Mouse (Mus musculus) brown adipose tissue, adult 24 weeks (tissue): Measurements from ENCODE around the gene Tlcd2. TPM values are rescaled to one million over a fixed set of nuclear protein-coding genes. Genes with fewer than 3 reads are reported as not detected.

Source experiments
- H3K27ac ChIP-seq: fragments of 200-500 bp; replicated peaks from 2 replicates; pipeline ENCODE4 v1.5.1; 2012; ENCODE audit warnings: low read depth, mild to moderate bottlenecking, low read length
- H3K4me1 ChIP-seq: fragments of 200-500 bp; 2 replicates; pipeline ENCODE4 v1.6.1; 2012; ENCODE audit warnings: low read length, mixed read lengths; ENCODE audit not compliant: control insufficient read depth, insufficient read depth, insufficient read length
- H3K4me3 ChIP-seq: fragments of 200-500 bp; 2 replicates; pipeline ENCODE4 v1.5.1; 2012; ENCODE audit warnings: low read depth, mild to moderate bottlenecking, low read length, moderate library complexity; ENCODE audit not compliant: insufficient read depth
- polyA plus RNA-seq: library from polyadenylated mRNA; stranded (reverse); fragments of >200 nt; gene quantifications from 2 replicates; pipeline ENCODE4 v1.2.4, GENCODE M21; 2012; ENCODE audit not compliant: missing spikeins, insufficient read depth, insufficient read length

The Tlcd2 gene
- polyA plus RNA-seq, 1 experiment: 20.2 TPM

DNA sequence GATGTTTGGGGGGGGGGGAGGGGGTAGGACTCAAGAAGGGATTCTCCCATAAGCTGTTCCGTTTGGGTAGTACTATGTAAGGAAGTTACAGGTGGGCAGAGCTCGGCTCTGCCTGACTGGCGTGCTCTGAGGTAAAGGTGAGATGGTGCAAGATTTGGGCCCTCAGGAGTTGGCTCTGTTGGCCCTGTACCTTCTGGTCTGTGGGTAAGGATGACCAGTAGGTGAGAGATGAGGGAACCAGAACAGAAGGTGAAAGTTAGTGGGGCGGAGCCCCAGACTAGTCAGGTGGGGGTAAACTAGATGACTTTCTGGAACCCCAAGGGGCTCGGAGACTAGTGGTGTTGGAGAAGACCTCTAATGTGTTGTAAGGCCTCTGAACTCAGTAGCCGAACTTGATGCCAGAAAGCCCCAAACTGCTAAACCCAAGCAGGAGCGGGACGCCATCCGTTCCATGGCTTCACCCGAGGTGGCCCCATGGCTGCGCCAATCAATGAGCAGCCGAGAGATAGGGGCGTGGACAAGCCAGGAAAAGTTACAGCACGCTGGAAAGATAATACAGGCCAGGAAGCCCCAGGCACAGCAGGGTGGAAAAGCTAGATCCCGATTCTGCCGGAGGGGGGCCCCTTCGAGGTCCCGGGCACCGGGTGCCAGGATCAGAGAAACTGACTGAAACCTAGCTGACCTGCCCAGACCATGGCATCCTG is 6.1 kb downstream of the Tlcd2 start:
- Histone ChIP-seq H3K4me1 (0 out of 2 replicates have a peak, but pooled peaks cover 4% of the 10 kb centered on the region), H3K4me3 (peak overlapping the region; percentile 48), H3K27ac (no peak overlapping the region)

DNA sequence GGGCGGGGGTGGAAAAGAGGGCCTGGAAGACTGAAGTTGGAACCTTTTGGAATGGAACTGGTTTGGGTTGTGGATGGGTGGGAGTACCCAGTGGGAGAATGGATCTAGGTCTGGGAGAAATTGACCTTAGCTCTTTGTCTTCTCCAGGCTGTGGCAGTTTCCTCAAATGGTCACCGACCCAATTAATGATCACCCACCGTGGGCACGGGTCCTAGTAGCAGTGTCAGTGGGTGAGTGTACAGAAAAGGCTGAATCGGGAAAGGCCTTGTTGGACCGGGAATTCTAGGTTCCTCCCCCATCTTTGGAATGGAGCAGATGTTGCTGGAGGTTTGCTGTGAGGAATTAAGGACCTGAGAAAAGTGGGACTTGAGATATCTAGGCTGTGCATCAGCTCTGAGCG is 6.9 kb downstream of the Tlcd2 start:
- Histone ChIP-seq H3K27ac (no peak overlapping the region), H3K4me3 (peak overlapping the region; percentile 48), H3K4me1 (0 out of 2 replicates have a peak, but pooled peaks cover 4% of the 10 kb centered on the region)

DNA sequence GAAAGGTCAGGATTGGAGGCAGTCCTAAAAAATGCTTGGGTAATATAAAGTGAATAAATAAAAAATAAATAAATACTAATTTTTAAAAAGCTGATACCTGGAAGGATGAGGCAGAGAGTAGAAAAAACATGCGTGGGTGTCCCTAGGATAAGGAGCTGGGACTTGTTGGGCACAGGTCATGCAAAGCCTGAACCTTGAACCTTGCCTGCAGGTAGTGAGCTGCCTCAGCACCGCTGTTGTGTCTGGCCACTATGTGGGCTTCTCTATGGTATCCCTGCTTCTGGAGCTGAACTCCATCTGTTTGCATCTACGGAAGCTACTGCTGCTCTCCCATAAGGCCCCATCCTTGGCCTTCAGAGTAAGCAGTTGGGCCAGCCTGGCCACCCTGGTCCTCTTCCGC is 7.7 kb downstream of the Tlcd2 start:
- Histone ChIP-seq H3K4me3 (no peak overlapping the region), H3K4me1 (0 out of 2 replicates have a peak, but pooled peaks cover 4% of the 10 kb centered on the region), H3K27ac (no peak overlapping the region)

DNA sequence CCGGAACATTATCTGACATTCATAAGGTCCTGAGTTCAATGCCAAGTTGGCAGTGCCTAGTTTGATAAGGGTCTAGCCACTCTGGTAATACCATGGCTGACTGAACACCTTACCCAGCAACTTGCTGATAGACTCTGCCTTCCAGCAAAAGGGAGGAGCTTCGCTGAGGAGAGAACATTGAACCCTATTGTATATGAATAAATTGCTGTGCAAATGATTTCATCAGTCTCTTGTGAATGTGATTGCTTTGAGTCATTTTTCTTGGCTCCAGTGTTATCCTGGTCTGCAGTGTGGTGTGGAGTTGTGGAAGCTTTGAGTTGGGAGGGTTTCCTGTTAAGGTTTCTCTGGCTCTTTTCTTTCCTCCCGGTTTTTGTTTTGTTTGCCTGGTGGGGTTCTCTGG is 9.2 kb downstream of the Tlcd2 start:
- H3K27ac ChIP-seq: no peak overlapping the region
- no peak overlapping the region for H3K4me3 ChIP-seq

DNA sequence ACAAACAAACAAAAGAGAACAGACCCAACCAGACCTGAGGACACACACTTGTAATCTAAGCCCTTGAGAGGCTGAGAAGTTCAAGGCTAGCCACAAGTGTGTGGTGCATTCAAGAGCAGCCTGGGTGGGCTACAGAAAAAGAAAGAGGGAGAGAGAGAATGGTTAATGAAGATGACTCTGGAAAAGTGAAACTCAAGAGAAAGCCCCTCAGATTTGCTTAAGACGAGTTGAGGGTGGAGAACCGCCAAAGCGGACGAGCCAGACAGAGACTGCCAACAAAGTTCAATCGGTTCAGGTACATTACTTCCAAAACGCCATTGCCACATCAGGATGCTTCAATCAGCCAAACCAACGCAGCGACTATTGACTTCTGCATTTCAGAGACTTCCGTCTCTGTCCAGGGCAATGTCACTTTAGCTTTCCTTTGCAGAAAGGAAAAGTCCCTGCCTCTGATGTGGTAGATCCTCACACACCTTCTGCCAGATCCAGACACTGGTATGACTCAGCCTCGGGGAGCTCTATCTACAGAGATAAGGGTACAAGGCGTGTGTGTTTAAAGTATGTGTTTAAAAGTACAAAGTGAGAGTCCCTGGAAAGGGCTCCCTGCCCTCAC is 11.1 kb downstream of the Tlcd2 start:
- H3K4me1 ChIP-seq: 0 out of 2 replicates have a peak, but pooled peaks cover 2% of the 10 kb centered on the region
- no peak overlapping the region for H3K4me3 ChIP-seq
- H3K27ac ChIP-seq: no peak overlapping the region

More for the DNA sequence above, 9.2 kb downstream of the Tlcd2 start:
- 0 out of 2 replicates have a peak, but pooled peaks cover 4% of the 10 kb centered on the region for H3K4me1 ChIP-seq

DNA sequence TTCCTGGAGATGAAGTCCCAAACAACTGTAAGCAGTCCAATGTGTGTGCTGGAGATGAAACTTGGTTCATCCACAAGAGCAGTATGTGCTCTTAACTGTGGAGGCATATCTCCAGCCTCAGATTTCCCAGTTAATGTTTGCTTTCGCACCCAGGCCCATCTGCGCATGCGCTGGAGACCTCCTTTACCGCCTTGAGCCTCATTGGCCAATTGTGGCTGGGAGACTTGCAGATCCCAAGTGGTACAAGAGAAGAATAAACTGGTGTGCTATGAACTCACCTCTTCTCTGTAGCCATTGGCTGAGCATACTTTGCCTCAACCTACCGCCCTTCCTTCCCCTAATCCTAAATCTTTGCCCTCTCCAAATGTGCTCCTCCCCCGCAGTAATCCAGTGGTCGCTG is 11.9 kb downstream of the Tlcd2 start:
- Histone ChIP-seq H3K4me3 (no peak overlapping the region), H3K4me1 (no peaks in the 10 kb centered on the region), H3K27ac (no peak overlapping the region)

DNA sequence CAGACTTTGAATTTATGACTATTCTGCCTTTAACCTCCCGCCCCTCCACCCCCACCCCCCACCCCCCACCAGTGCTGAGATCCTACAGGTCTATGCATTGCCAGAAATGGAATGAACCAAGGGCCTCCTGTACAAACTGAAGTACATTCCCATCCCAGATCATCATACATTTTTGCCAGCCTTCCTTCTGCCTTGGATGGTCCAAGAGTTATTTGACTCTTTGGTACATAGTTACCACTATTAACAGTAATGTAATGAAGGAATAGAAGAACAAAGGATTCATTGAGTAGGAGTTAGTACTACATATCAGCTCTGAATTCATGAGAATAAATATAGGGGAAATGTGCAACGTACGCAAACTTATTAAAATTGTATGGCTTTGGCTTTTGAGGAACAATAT is 24.7 kb downstream of the Tlcd2 start:
- H3K4me3 ChIP-seq: no peak overlapping the region
- H3K27ac ChIP-seq: no peak overlapping the region
- H3K4me1 ChIP-seq: peaks cover 6% of the 10 kb centered on the region; the same call in 1 of the 2 replicates

DNA sequence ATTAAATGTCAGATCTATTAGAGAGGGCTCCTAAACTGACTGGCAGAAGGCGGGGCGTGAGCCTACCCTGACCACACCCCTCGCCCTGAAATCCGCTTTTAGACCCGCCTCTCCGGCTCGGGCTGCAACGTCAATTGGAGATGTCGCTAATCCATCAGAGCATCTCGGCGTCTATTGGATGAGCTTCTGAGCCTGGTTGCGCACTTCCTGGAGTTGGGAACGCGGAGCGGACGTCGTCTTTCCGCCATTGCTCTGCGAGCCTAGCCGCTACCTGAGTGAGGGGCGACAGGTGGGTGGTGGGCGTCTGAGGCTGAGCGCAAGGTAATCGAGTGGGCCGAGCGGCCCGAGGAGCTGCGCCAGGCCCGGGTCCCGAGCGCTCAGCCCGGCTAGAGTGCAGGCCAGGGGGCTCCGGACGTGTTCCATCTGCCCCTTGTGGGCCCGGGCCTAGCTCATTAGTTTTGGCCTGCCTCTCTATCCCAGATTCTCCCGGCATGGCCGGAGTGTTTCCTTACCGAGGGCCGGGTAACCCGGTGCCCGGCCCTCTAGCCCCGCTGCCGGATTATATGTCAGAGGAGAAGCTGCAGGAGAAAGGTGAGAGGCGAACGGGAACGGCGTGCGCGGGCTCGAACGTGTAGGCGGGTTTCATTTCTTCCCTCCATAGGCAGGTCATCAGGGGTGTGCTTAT is 25.2 kb downstream of the Tlcd2 start, which contains the start of gene Prpf8:
Gene Prpf8, plus strand, starts transcription at position 216 of the 685 bp plus-strand sequence.
- H3K4me1 ChIP-seq: peaks cover 6% of the 10 kb centered on the region; the same call in 1 of the 2 replicates
- peak within 1 kb of the TSS; percentile 76 for H3K27ac ChIP-seq
- peak within 1 kb of the TSS; percentile 93 for H3K4me3 ChIP-seq

DNA sequence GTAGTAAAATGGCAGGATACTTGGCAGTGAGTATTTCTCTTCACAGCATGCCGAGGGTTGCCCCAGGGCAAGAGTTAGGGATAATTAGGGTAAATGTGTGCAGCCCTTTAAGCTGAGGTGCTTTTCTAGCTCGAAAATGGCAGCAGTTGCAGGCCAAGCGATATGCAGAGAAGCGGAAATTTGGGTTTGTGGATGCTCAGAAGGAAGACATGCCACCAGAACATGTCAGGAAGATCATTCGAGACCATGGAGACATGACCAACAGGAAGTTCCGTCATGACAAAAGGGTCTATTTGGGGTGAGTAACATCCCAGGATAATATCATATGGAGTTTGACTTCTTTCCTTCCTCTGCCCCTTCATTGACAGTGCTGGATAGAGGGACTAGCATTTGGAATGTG is 26.0 kb downstream of the Tlcd2 start:
- Histone ChIP-seq H3K4me1 (peaks cover 6% of the 10 kb centered on the region; the same call in 1 of the 2 replicates), H3K4me3 (peak overlapping the region; percentile 93), H3K27ac (0 out of 2 replicates have a peak overlapping the region, but pooled peaks have one; percentile 0)

DNA sequence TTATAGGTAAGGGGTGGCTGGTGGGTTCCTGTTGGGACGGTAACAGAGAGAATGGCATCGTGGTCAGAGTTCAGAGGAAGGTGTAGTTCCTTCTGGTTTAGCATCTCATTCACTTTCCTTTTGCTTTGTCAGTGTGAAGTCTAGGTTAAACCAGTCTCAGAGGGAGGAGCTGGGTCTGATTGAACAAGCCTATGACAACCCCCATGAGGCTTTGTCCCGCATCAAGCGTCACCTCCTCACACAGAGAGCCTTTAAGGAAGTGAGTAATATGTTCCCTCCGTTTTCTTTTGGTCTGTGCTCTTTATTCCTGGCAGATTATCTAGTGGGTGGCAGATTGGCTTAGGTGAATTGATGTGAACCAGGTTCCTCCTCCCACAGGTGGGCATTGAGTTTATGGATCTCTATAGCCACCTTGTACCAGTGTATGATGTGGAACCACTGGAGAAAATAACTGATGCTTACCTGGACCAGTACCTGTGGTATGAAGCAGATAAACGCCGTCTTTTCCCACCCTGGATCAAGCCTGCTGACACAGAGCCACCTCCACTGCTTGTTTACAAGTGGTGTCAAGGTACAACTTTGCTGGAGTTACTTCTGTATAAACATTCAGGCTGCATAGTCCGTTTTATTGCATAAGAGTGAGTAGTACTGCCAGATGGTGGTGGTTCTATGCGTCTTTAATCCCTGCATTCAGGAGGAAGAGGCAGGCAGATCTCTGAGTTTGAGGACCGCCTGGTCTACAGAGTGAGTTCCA is 33.0 kb downstream of the Tlcd2 start:
- Histone ChIP-seq H3K27ac (no peak overlapping the region), H3K4me1 (no peaks in the 10 kb centered on the region), H3K4me3 (no peak overlapping the region)

DNA sequence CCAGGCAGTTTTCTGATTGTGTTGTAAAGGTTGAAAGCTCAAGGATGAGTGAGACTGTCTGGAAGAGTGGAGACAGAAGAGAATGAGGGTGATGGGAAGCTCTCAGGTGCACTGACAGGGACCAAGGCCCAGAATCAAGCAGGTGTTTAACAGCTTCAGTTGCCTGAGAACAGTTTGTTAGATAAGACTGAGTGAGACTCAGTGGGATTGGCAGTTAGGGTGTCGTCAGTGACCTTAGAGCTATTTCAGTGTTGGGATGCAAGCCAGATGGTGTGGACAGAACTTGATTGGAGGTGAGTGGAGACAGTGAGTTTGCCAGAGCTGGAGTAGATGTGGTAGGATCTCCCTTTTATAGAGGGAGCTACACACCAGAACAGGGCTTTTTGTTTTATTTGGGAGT is 36.6 kb downstream of the Tlcd2 start:
- no peak overlapping the region for H3K4me3 ChIP-seq
- no peaks in the 10 kb centered on the region for H3K4me1 ChIP-seq
- no peak overlapping the region for H3K27ac ChIP-seq

DNA sequence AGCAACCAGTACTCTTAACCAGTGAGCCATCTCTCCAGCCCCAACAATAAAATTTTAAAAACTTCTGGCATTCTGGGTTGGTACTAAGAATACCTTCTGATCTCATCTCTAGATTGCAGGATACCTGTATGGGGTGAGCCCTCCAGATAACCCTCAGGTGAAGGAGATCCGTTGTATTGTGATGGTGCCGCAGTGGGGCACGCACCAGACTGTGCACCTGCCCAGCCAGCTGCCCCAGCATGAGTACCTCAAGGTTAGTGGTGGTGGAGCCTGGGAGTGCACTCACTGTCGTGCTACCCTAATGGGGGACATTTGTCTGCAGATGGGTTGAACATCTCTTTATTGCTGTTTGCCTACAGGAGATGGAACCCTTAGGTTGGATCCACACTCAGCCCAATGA is 46.6 kb downstream of the Tlcd2 start:
- H3K27ac ChIP-seq: no peak overlapping the region
- H3K4me3 ChIP-seq: no peak overlapping the region

DNA sequence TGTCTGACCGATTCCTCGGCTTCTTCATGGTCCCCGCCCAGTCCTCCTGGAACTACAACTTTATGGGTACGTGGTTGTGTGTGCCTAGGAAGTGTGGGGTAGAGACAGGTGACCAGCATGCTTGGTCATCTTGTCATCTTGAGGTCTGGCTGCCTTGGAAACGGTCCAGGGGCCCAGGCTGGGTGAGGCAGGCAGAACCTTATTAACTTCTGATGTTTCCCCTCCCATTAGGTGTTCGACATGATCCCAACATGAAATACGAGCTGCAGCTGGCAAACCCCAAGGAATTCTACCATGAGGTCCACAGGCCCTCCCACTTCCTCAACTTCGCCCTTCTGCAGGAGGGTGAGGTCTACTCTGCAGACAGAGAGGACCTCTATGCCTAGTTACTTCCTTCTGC is 47.4 kb downstream of the Tlcd2 start:
- no peak overlapping the region for H3K4me3 ChIP-seq
- H3K27ac ChIP-seq: peak overlapping the region; percentile 98
- H3K4me1 ChIP-seq: peaks cover 11% of the 10 kb centered on the region

More for the DNA sequence above, 46.6 kb downstream of the Tlcd2 start:
- H3K4me1 ChIP-seq: peaks cover 11% of the 10 kb centered on the region

DNA sequence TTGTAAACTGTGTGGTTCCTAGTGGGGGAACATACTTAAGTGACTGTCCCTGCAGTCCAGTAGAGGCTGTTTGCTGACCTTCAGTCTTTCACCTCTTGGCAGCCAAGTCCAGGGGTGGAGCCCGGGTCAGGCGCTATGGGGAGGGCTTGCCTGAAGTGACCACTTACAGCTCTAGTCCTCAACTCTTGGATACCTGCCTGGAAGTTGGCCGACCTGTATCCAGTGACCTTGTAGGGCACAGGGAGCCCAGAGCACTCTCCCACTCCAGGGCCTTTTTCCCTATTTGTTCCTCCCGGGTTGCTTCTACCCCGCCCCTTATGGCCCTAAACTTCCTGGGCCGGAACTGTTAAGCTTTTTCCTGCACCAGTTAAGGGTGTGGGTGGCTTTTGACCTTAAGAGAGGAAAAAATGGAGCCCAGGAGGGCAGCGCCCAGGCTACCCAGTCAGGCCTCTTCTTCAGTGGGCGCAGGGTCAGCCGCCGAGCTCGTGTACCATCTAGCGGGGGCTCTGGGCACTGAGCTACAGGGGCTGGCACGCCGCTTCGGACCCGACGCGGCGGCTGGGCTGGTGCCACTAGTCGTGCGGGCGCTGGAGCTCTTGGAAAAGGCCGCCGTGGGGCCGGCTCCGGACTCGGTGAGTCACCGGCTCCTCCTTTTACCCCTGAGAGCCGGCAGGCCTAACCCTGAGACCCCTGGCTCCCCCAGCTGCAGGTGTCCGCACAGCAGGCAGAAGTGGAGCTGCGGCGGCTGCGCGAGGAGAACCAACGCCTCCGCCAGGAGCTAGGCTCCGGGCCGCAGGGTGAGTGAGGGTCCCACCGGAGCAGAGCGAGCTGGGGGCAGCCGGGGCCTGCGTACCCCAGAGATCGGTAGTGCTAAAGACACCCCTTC is 48.5 kb downstream of the Tlcd2 start, which contains the start of gene Rilp:
Gene Rilp, plus strand, starts transcription at position 354 of the 886 bp plus-strand sequence.
- Histone ChIP-seq H3K4me3 (peak within 1 kb of the TSS; percentile 90), H3K4me1 (peaks cover 12% of the 10 kb centered on the region), H3K27ac (peak within 1 kb of the TSS; percentile 98)
